Mouse (Mus musculus): ENCODE data around the gene Slc35g3. TPM values are rescaled to one million over a fixed set of nuclear protein-coding genes. Genes with fewer than 3 reads are reported as not detected.
A peak's percentile ranks its signal among the peaks of the same experiment; 100 is the strongest.
"Not testable (repeated sequence)": the region's sequence is repeated elsewhere in the genome, so short reads cannot be mapped to it uniquely, and the experiment has no call there.

The Slc35g3 gene
- polyA plus RNA-seq, 1 experiment from 2014 or later, result 0.26 TPM

GRCm38 (mm10) chr11:69731408-69731807 lies 30.4 kb downstream of the Slc35g3 start:
- H3K9ac ChIP-seq; H3K4me2 ChIP-seq; H3K4me1 ChIP-seq; H3K27me3 ChIP-seq; H3K27ac ChIP-seq; H3K9me3 ChIP-seq (replicated peaks); ATAC-seq; H3K4me3 ChIP-seq: not testable (repeated sequence)
- 95% methylated on average over 2 of the region's 3 CpGs for WGBS
- peaks cover 41% of the 10 kb centered on the region for H3K36me3 ChIP-seq (ENCODE audit: poor library complexity, severe bottlenecking)

GRCm38 (mm10) chr11:69729063-69729462 lies 32.7 kb downstream of the Slc35g3 start:
- Histone ChIP-seq H3K4me2 (no peak overlapping the region), H3K27me3 (no peaks in the 10 kb centered on the region), H3K4me3 (no peak overlapping the region), H3K36me3 (ENCODE audit: poor library complexity, severe bottlenecking) (peaks cover 17% of the 10 kb centered on the region), H3K27ac (no peak overlapping the region), H3K9me3 (replicated peaks) (no peaks in the 10 kb centered on the region), H3K4me1 (no peaks in the 10 kb centered on the region), H3K9ac (no peak overlapping the region)
- ATAC-seq, result no peak
- WGBS, result 16% methylated on average over 3 of the region's 3 CpGs

GRCm38 (mm10) chr11:69725951-69726350 lies 35.8 kb downstream of the Slc35g3 start:
- Histone ChIP-seq H3K9ac (no peak overlapping the region), H3K4me3 (no peak overlapping the region), H3K27ac (no peak overlapping the region), H3K27me3 (no peaks in the 10 kb centered on the region), H3K9me3 (replicated peaks) (no peaks in the 10 kb centered on the region), H3K36me3 (ENCODE audit: poor library complexity, severe bottlenecking) (no peaks in the 10 kb centered on the region), H3K4me2 (no peak overlapping the region), H3K4me1 (no peaks in the 10 kb centered on the region)
- ATAC-seq, result no peak
- 43% methylated on average over 5 of the region's 5 CpGs for WGBS

- H3K4me3 ChIP-seq, result no peak overlapping the region
- H3K9me3 ChIP-seq (replicated peaks), result no peaks in the 10 kb centered on the region
- no peak overlapping the region for H3K4me2 ChIP-seq
- no peak for ATAC-seq
- no peaks in the 10 kb centered on the region for H3K27me3 ChIP-seq
- 0 out of 2 replicates have a peak overlapping the region, but pooled peaks have one; percentile 40 for H3K9ac ChIP-seq
- no peaks in the 10 kb centered on the region for H3K36me3 ChIP-seq (ENCODE audit: poor library complexity, severe bottlenecking)
- H3K27ac ChIP-seq, result no peak overlapping the region
- 62% methylated on average over 2 of the region's 2 CpGs for WGBS
- no peaks in the 10 kb centered on the region for H3K4me1 ChIP-seq
Measured at GRCm38 (mm10) chr11:69723074-69723473, 38.7 kb downstream of the Slc35g3 start.

- Histone ChIP-seq H3K4me3 (no peak overlapping the region), H3K4me1 (no peaks in the 10 kb centered on the region), H3K4me2 (no peak overlapping the region), H3K9ac (no peak overlapping the region), H3K27ac (no peak overlapping the region), H3K36me3 (ENCODE audit: poor library complexity, severe bottlenecking) (no peaks in the 10 kb centered on the region), H3K27me3 (no peaks in the 10 kb centered on the region), H3K9me3 (replicated peaks) (no peaks in the 10 kb centered on the region)
- 81% methylated on average over 6 of the region's 6 CpGs for WGBS
- ATAC-seq, result no peak
Measured at GRCm38 (mm10) chr11:69720852-69721251, 40.9 kb downstream of the Slc35g3 start.

- Histone ChIP-seq H3K4me1 (no peaks in the 10 kb centered on the region), H3K36me3 (ENCODE audit: poor library complexity, severe bottlenecking) (no peaks in the 10 kb centered on the region), H3K27ac (no peak overlapping the region), H3K9me3 (replicated peaks) (no peaks in the 10 kb centered on the region; the same call in 1 of the 2 replicates), H3K9ac (no peak overlapping the region), H3K4me2 (no peak overlapping the region), H3K4me3 (no peak overlapping the region), H3K27me3 (no peaks in the 10 kb centered on the region)
- 74% methylated on average over 6 of the region's 6 CpGs for WGBS
- ATAC-seq, result no peak
Measured at GRCm38 (mm10) chr11:69719423-69719822, 42.3 kb downstream of the Slc35g3 start.

- H3K4me3 ChIP-seq, result no peak overlapping the region
- no peaks in the 10 kb centered on the region; the same call in 1 of the 2 replicates for H3K9me3 ChIP-seq (replicated peaks)
- ATAC-seq, result no peak
- H3K4me2 ChIP-seq, result peak overlapping the region; percentile 24; the same call in 1 of the 2 replicates
- WGBS, result 26% methylated on average over 15 of the region's 15 CpGs
- no peaks in the 10 kb centered on the region for H3K27me3 ChIP-seq
- no peak overlapping the region for H3K9ac ChIP-seq
- no peaks in the 10 kb centered on the region for H3K36me3 ChIP-seq (ENCODE audit: poor library complexity, severe bottlenecking)
- no peak overlapping the region for H3K27ac ChIP-seq
- no peaks in the 10 kb centered on the region for H3K4me1 ChIP-seq
Measured at GRCm38 (mm10) chr11:69718661-69719060, 43.1 kb downstream of the Slc35g3 start.

- WGBS, result 70% methylated on average over 4 of the region's 4 CpGs
- Histone ChIP-seq H3K4me1 (no peaks in the 10 kb centered on the region), H3K36me3 (ENCODE audit: poor library complexity, severe bottlenecking) (no peaks in the 10 kb centered on the region)
Measured at GRCm38 (mm10) chr11:69716953-69717352, 44.8 kb downstream of the Slc35g3 start.

GRCm38 (mm10) chr11:69715929-69716328 lies 45.8 kb downstream of the Slc35g3 start:
- no peak overlapping the region for H3K27ac ChIP-seq
- no peak overlapping the region for H3K4me2 ChIP-seq
- H3K4me1 ChIP-seq, result no peaks in the 10 kb centered on the region
- WGBS, result 49% methylated on average over 5 of the region's 5 CpGs
- no peaks in the 10 kb centered on the region; the same call in 1 of the 2 replicates for H3K9me3 ChIP-seq (replicated peaks)
- no peak for ATAC-seq
- no peaks in the 10 kb centered on the region for H3K27me3 ChIP-seq
- no peak overlapping the region for H3K4me3 ChIP-seq
- no peak overlapping the region for H3K9ac ChIP-seq
- H3K36me3 ChIP-seq (ENCODE audit: poor library complexity, severe bottlenecking), result no peaks in the 10 kb centered on the region

More at GRCm38 (mm10) chr11:69716953-69717352, 44.8 kb downstream of the Slc35g3 start:
- Histone ChIP-seq H3K9me3 (replicated peaks) (no peaks in the 10 kb centered on the region; the same call in 1 of the 2 replicates), H3K27ac (no peak overlapping the region), H3K9ac (no peak overlapping the region), H3K27me3 (no peaks in the 10 kb centered on the region), H3K4me2 (no peak overlapping the region), H3K4me3 (no peak overlapping the region)
- no peak for ATAC-seq

- Histone ChIP-seq H3K36me3 (ENCODE audit: poor library complexity, severe bottlenecking) (no peaks in the 10 kb centered on the region), H3K27me3 (no peaks in the 10 kb centered on the region), H3K27ac (no peak overlapping the region), H3K9ac (no peak overlapping the region), H3K4me1 (no peaks in the 10 kb centered on the region), H3K9me3 (replicated peaks) (no peaks in the 10 kb centered on the region; the same call in 1 of the 2 replicates), H3K4me2 (no peak overlapping the region), H3K4me3 (no peak overlapping the region)
- WGBS, result 60% methylated on average over 9 of the region's 9 CpGs
- no peak for ATAC-seq
Measured at GRCm38 (mm10) chr11:69715482-69715881, 46.3 kb downstream of the Slc35g3 start.

- H3K4me2 ChIP-seq, result no peak overlapping the region
- no peaks in the 10 kb centered on the region for H3K27me3 ChIP-seq
- no peak overlapping the region for H3K27ac ChIP-seq
- no peak for ATAC-seq
- no peaks in the 10 kb centered on the region for H3K36me3 ChIP-seq (ENCODE audit: poor library complexity, severe bottlenecking)
- no peak overlapping the region for H3K9ac ChIP-seq
- no peaks in the 10 kb centered on the region for H3K4me1 ChIP-seq
- no peaks in the 10 kb centered on the region; the same call in 1 of the 2 replicates for H3K9me3 ChIP-seq (replicated peaks)
- H3K4me3 ChIP-seq, result no peak overlapping the region
- 83% methylated on average over 18 of the region's 18 CpGs for WGBS
Measured at GRCm38 (mm10) chr11:69714636-69715329, 47.0 kb downstream of the Slc35g3 start.

GRCm38 (mm10) chr11:69712954-69713672 lies 48.7 kb downstream of the Slc35g3 start:
- H3K27me3 ChIP-seq, result no peaks in the 10 kb centered on the region
- no peak overlapping the region for H3K27ac ChIP-seq
- no peaks in the 10 kb centered on the region for H3K4me1 ChIP-seq
- H3K9ac ChIP-seq, result no peak overlapping the region
- H3K36me3 ChIP-seq (ENCODE audit: poor library complexity, severe bottlenecking), result no peaks in the 10 kb centered on the region
- H3K4me2 ChIP-seq, result no peak overlapping the region
- no peak for ATAC-seq
- no peak overlapping the region for H3K4me3 ChIP-seq
- H3K9me3 ChIP-seq (replicated peaks), result no peaks in the 10 kb centered on the region; the same call in 1 of the 2 replicates
- 85% methylated on average over 20 of the region's 20 CpGs for WGBS

All from forebrain, embryonic 13.5 days (tissue).